Mouse (Mus musculus) CD4-positive naive resting alpha-beta T cell, adult 76 days (primary cell): ENCODE measurements around the gene Ccdc71l. TPM values are rescaled to one million over a fixed set of nuclear protein-coding genes. Genes with fewer than 3 reads are reported as not detected.

Experiments used
- total RNA-seq: library from RNA; stranded (reverse); gene quantifications from one replicate; pipeline ENCODE4 v1.2.4, GENCODE M21; 2023

Gene Ccdc71l
- total RNA-seq, result 13.8 TPM

GRCm38 (mm10) chr12:32378528-32379295, at the start of gene Ccdc71l:
Gene Ccdc71l (plus strand): TSS chr12:32378704.

Other genes with a start within 250 kb of the Ccdc71l start
- 36.5 TPM for gene Pik3cg, start 170.0 kb upstream of the Ccdc71l start, total RNA-seq